Mouse (Mus musculus): ENCODE measurements around the gene Srp9. TPM values are rescaled to one million over a fixed set of nuclear protein-coding genes. Genes with fewer than 3 reads are reported as not detected.

The Srp9 gene
- total and polyA plus RNA-seq, 3 experiments: 35.5 to 134 (median 59.0) TPM

DNA sequence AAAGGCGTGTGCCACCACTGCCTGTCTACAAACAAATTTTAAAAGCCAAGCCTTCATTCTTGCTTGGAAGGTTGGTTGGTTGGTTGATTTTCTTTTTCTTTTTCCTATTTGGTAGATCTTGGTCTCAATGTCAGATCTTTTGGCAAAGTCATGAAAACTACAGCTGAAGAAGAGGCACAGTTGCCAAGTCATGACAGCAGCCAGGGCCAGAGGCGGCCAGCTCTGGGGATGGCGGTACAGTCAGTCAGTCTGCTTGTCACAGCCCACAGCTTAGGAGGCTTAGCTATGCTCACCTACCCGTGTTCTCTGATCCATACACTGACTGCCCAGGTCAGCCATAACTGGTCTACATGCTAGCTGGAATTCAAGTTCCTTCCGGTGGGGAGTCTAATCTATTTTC is 31.1 kb upstream of the Srp9 start:
- Histone ChIP-seq H3K27me3 (ENCODE audit: insufficient read depth, low read length) (no peaks in the 10 kb centered on the region; the same call in 1 of the 2 replicates), H3K9me3 (replicated peaks) (no peaks in the 10 kb centered on the region), H3K36me3 (replicated peaks) (no peaks in the 10 kb centered on the region), H3K4me1 (ENCODE audit: insufficient read depth, low read depth, low read length) (no peaks in the 10 kb centered on the region), H3K4me3 (ENCODE audit: low read depth, low read length) (no peak overlapping the region)
- ATAC-seq (ENCODE audit: extremely low read depth, insufficient number of reproducible peaks, low FRiP score, poor library complexity, severe bottlenecking) (no peak), DNase-seq (ENCODE audit: low spot score) (no peak)
- TF ChIP-seq TAL1 (conservative IDR thresholded peaks at IDR 0.05; ENCODE audit: low read depth, low read length) (no peak), GATA1 (IDR thresholded peaks at IDR 0.05; ENCODE audit: borderline replicate concordance, low read length) (no peak)

- Histone ChIP-seq H3K9me3 (replicated peaks) (no peaks in the 10 kb centered on the region), H3K4me3 (ENCODE audit: low read depth, low read length) (no peak overlapping the region), H3K27me3 (ENCODE audit: insufficient read depth, low read length) (no peaks in the 10 kb centered on the region; the same call in 1 of the 2 replicates), H3K4me1 (ENCODE audit: insufficient read depth, low read depth, low read length) (no peaks in the 10 kb centered on the region), H3K36me3 (replicated peaks) (no peaks in the 10 kb centered on the region)
- ATAC-seq (ENCODE audit: extremely low read depth, insufficient number of reproducible peaks, low FRiP score, poor library complexity, severe bottlenecking) (no peak), DNase-seq (ENCODE audit: low spot score) (no peak)
- TF ChIP-seq CTCF (IDR thresholded peaks at IDR 0.05; ENCODE audit: low read depth, low read length) (no peak), POLR2AphosphoS5 (IDR thresholded peaks at IDR 0.05; ENCODE audit: insufficient replicate concordance, low read depth, low read length) (no peak), GATA2 (IDR thresholded peaks at IDR 0.05; ENCODE audit: borderline replicate concordance, low read depth, low read length) (no peak), TAL1 (conservative IDR thresholded peaks at IDR 0.05; ENCODE audit: low read depth, low read length) (no peak), GATA1 (IDR thresholded peaks at IDR 0.05; ENCODE audit: borderline replicate concordance, low read length) (no peak)
Measured at GRCm38 (mm10) chr1:182094473-182095136, 29.9 kb upstream of the Srp9 start.

- ATAC-seq (ENCODE audit: extremely low read depth, insufficient number of reproducible peaks, low FRiP score, poor library complexity, severe bottlenecking) (no peak), DNase-seq (ENCODE audit: low spot score) (no peak)
- TF ChIP-seq CTCF (IDR thresholded peaks at IDR 0.05; ENCODE audit: low read depth, low read length) (no peak), POLR2AphosphoS5 (IDR thresholded peaks at IDR 0.05; ENCODE audit: insufficient replicate concordance, low read depth, low read length) (no peak), GATA1 (IDR thresholded peaks at IDR 0.05; ENCODE audit: borderline replicate concordance, low read length) (no peak), TAL1 (conservative IDR thresholded peaks at IDR 0.05; ENCODE audit: low read depth, low read length) (no peak), GATA2 (IDR thresholded peaks at IDR 0.05; ENCODE audit: borderline replicate concordance, low read depth, low read length) (no peak)
- no peak overlapping the region for H3K4me3 ChIP-seq (ENCODE audit: low read depth, low read length)
- H3K27me3 ChIP-seq (ENCODE audit: insufficient read depth, low read length): no peaks in the 10 kb centered on the region; the same call in 1 of the 2 replicates
- H3K9me3 ChIP-seq (replicated peaks): no peaks in the 10 kb centered on the region
- no peaks in the 10 kb centered on the region for H3K4me1 ChIP-seq (ENCODE audit: insufficient read depth, low read depth, low read length)
- H3K36me3 ChIP-seq (replicated peaks): no peaks in the 10 kb centered on the region
Measured at GRCm38 (mm10) chr1:182095240-182095741, 29.2 kb upstream of the Srp9 start.

- Histone ChIP-seq H3K27me3 (ENCODE audit: insufficient read depth, low read length) (no peaks in the 10 kb centered on the region; the same call in 1 of the 2 replicates), H3K4me3 (ENCODE audit: low read depth, low read length) (no peak overlapping the region), H3K4me1 (ENCODE audit: insufficient read depth, low read depth, low read length) (no peaks in the 10 kb centered on the region), H3K36me3 (replicated peaks) (no peaks in the 10 kb centered on the region), H3K9me3 (replicated peaks) (no peaks in the 10 kb centered on the region)
- no peak for DNase-seq (ENCODE audit: low spot score)
- no peak for TF ChIP-seq TAL1 (conservative IDR thresholded peaks at IDR 0.05; ENCODE audit: low read depth, low read length)
- no peak for TF ChIP-seq GATA1 (IDR thresholded peaks at IDR 0.05; ENCODE audit: borderline replicate concordance, low read length)
- no peak for TF ChIP-seq POLR2AphosphoS5 (IDR thresholded peaks at IDR 0.05; ENCODE audit: insufficient replicate concordance, low read depth, low read length)
- TF ChIP-seq CTCF (IDR thresholded peaks at IDR 0.05; ENCODE audit: low read depth, low read length): no peak
- ATAC-seq (ENCODE audit: extremely low read depth, insufficient number of reproducible peaks, low FRiP score, poor library complexity, severe bottlenecking): no peak
Measured at GRCm38 (mm10) chr1:182096707-182097106, 27.8 kb upstream of the Srp9 start.

GRCm38 (mm10) chr1:182099062-182099461 is 25.5 kb upstream of the Srp9 start:
- Histone ChIP-seq H3K4me1 (ENCODE audit: insufficient read depth, low read depth, low read length) (no peaks in the 10 kb centered on the region), H3K4me3 (ENCODE audit: low read depth, low read length) (no peak overlapping the region), H3K9me3 (replicated peaks) (no peaks in the 10 kb centered on the region), H3K36me3 (replicated peaks) (no peaks in the 10 kb centered on the region), H3K27me3 (ENCODE audit: insufficient read depth, low read length) (no peaks in the 10 kb centered on the region; the same call in 1 of the 2 replicates)
- ATAC-seq (ENCODE audit: extremely low read depth, insufficient number of reproducible peaks, low FRiP score, poor library complexity, severe bottlenecking): no peak
- no peak for TF ChIP-seq TAL1 (conservative IDR thresholded peaks at IDR 0.05; ENCODE audit: low read depth, low read length)
- TF ChIP-seq GATA1 (IDR thresholded peaks at IDR 0.05; ENCODE audit: borderline replicate concordance, low read length): no peak
- TF ChIP-seq POLR2AphosphoS5 (IDR thresholded peaks at IDR 0.05; ENCODE audit: insufficient replicate concordance, low read depth, low read length): no peak
- TF ChIP-seq CTCF (IDR thresholded peaks at IDR 0.05; ENCODE audit: low read depth, low read length): no peak
- no peak for TF ChIP-seq GATA2 (IDR thresholded peaks at IDR 0.05; ENCODE audit: borderline replicate concordance, low read depth, low read length)
- no peak for DNase-seq (ENCODE audit: low spot score)

DNA sequence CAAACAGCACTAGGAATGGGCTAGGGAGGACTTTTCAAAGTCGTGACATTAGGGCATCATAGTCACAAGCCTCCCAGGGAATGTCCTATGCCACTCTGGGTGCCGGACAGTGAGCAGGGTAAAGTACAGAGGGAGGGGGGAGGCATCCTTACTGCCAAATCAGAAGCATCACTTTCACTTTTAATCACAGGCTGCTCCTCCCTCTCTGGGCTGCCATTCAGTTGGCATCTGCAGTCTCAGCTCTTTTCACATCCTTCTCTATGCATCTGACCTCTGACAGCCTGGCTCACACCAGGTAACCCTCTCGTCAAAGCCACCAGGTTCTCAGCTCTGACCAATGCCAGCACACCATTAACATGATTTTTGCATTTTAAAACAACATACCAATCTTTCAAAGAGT is 24.1 kb upstream of the Srp9 start:
- no peaks in the 10 kb centered on the region for H3K4me1 ChIP-seq (ENCODE audit: insufficient read depth, low read depth, low read length)
- DNase-seq (ENCODE audit: low spot score) (no peak), ATAC-seq (ENCODE audit: extremely low read depth, insufficient number of reproducible peaks, low FRiP score, poor library complexity, severe bottlenecking) (no peak)
- H3K9me3 ChIP-seq (replicated peaks): no peaks in the 10 kb centered on the region
- TF ChIP-seq GATA1 (IDR thresholded peaks at IDR 0.05; ENCODE audit: borderline replicate concordance, low read length) (no peak), TAL1 (conservative IDR thresholded peaks at IDR 0.05; ENCODE audit: low read depth, low read length) (no peak)
- no peaks in the 10 kb centered on the region for H3K36me3 ChIP-seq (replicated peaks)
- H3K27me3 ChIP-seq (ENCODE audit: insufficient read depth, low read length): no peaks in the 10 kb centered on the region; the same call in 1 of the 2 replicates
- H3K4me3 ChIP-seq (ENCODE audit: low read depth, low read length): no peak overlapping the region

Measured in G1E (cell line).